Mouse (Mus musculus): ENCODE results near the gene Dusp2. TPM values are rescaled to one million over a fixed set of nuclear protein-coding genes. Genes with fewer than 3 reads are reported as not detected.

Gene Dusp2
- total and polyA plus RNA-seq, 2 experiments from 2014 or later: 10.8 to 23.0 TPM

- DNase-seq (ENCODE audit: low spot score): no peak
- Histone ChIP-seq H3K9ac (replicated peaks; ENCODE audit: low read length, poor library complexity, severe bottlenecking) (no peak overlapping the region), H3K27me3 (ENCODE audit: insufficient read depth, low read length) (no peaks in the 10 kb centered on the region; the same call in 1 of the 2 replicates), H3K27ac (ENCODE audit: low read depth, low read length) (no peak overlapping the region), H3K4me3 (ENCODE audit: low read depth, low read length) (no peak overlapping the region), H3K9me3 (ENCODE audit: low read length) (no peaks in the 10 kb centered on the region), H3K4me1 (ENCODE audit: insufficient read depth, low read length) (no peaks in the 10 kb centered on the region), H3K36me3 (ENCODE audit: insufficient read depth, low read length) (no peaks in the 10 kb centered on the region), H3K4me2 (ENCODE audit: low read depth, low read length, poor library complexity, severe bottlenecking) (no peak overlapping the region)
- TF ChIP-seq CTCF (IDR thresholded peaks at IDR 0.05): no peak
- ATAC-seq (ENCODE audit: low FRiP score): no peak
- 79% methylated on average over 13 of the region's 13 CpGs for WGBS
Observed at GRCm38 (mm10) chr2:127347147-127347985, 11.4 kb downstream of the Dusp2 start.

DNA sequence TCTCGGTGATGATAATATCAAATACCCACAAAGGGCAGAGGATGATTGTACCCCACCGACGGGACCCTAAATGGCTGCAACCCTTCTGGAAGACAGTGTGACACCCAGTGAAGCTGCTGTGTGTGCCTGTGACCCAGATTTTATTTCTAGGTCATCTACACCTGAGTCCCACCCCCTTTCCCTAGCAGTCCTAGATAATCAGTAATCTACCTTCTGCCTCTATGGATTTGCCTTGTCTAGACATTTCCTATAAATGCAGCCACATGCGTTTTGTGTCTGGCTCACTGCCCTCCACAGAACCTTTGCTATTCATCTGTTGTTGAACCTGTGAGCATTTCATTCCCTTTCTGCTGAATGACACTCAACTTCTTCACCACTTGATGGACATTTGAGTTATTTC lies 17.9 kb downstream of the Dusp2 start:
- Histone ChIP-seq H3K9me3 (ENCODE audit: low read length) (no peaks in the 10 kb centered on the region), H3K4me1 (ENCODE audit: insufficient read depth, low read length) (no peaks in the 10 kb centered on the region), H3K9ac (replicated peaks; ENCODE audit: low read length, poor library complexity, severe bottlenecking) (no peak overlapping the region), H3K27ac (ENCODE audit: low read depth, low read length) (no peak overlapping the region), H3K27me3 (ENCODE audit: insufficient read depth, low read length) (no peaks in the 10 kb centered on the region), H3K36me3 (ENCODE audit: insufficient read depth, low read length) (no peaks in the 10 kb centered on the region), H3K4me2 (ENCODE audit: low read depth, low read length, poor library complexity, severe bottlenecking) (no peak overlapping the region), H3K4me3 (ENCODE audit: low read depth, low read length) (no peak overlapping the region)
- no peak for TF ChIP-seq CTCF (IDR thresholded peaks at IDR 0.05)
- WGBS: 88% methylated on average over 4 of the region's 4 CpGs
- no peak for ATAC-seq (ENCODE audit: low FRiP score)
- no peak for DNase-seq (ENCODE audit: low spot score)

GRCm38 (mm10) chr2:127362459-127363281 lies 26.7 kb downstream of the Dusp2 start, which contains the start of gene Adra2b:
Gene Adra2b (plus strand): TSS chr2:127363208.
- H3K9ac ChIP-seq (replicated peaks; ENCODE audit: low read length, poor library complexity, severe bottlenecking): peak within 1 kb of the TSS; percentile 33; the same call in 1 of the 2 replicates
- H3K4me2 ChIP-seq (ENCODE audit: low read depth, low read length, poor library complexity, severe bottlenecking): peak within 1 kb of the TSS; percentile 72
- under 1% methylated on average over 43 of the region's 49 CpGs for WGBS
- peak; percentile 87 for DNase-seq (ENCODE audit: low spot score)
- H3K27ac ChIP-seq (ENCODE audit: low read depth, low read length): no peak within 1 kb of the TSS
- TF ChIP-seq CTCF (IDR thresholded peaks at IDR 0.05): peak; percentile 86
- peaks cover 57% of the 10 kb centered on the region for H3K27me3 ChIP-seq (ENCODE audit: insufficient read depth, low read length)
- peak within 1 kb of the TSS; percentile 39 for H3K4me3 ChIP-seq (ENCODE audit: low read depth, low read length)
- no peaks in the 10 kb centered on the region for H3K9me3 ChIP-seq (ENCODE audit: low read length)
- peaks cover 8% of the 10 kb centered on the region; the same call in 1 of the 2 replicates for H3K4me1 ChIP-seq (ENCODE audit: insufficient read depth, low read length)
- H3K36me3 ChIP-seq (ENCODE audit: insufficient read depth, low read length): no peaks in the 10 kb centered on the region
- ATAC-seq (ENCODE audit: low FRiP score): peak; percentile 78

DNA sequence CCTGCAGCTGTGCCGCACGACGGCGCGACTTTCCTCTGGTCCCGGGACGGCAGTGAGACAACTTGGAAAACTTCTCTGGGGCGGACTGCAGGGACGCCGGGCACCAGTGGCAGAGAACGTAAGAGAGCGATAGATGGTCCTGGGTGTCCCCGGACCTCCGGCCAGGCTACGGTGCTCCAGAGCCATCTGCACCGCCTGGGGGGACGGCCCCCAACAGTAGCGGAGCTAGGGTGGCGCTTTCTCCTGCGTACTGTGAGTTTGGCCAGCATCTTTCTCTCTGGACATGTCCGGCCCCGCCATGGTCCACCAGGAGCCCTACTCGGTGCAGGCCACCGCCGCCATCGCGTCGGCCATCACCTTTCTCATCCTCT lies 27.3 kb downstream of the Dusp2 start:
- Histone ChIP-seq H3K9ac (replicated peaks; ENCODE audit: low read length, poor library complexity, severe bottlenecking) (peak overlapping the region; percentile 29; the same call in 1 of the 2 replicates), H3K27ac (ENCODE audit: low read depth, low read length) (no peak overlapping the region), H3K4me1 (ENCODE audit: insufficient read depth, low read length) (peaks cover 8% of the 10 kb centered on the region; the same call in 1 of the 2 replicates), H3K9me3 (ENCODE audit: low read length) (no peaks in the 10 kb centered on the region), H3K27me3 (ENCODE audit: insufficient read depth, low read length) (peaks cover 57% of the 10 kb centered on the region), H3K4me3 (ENCODE audit: low read depth, low read length) (peak overlapping the region; percentile 39), H3K36me3 (ENCODE audit: insufficient read depth, low read length) (no peaks in the 10 kb centered on the region), H3K4me2 (ENCODE audit: low read depth, low read length, poor library complexity, severe bottlenecking) (peak overlapping the region; percentile 72)
- ATAC-seq (ENCODE audit: low FRiP score) (no peak), DNase-seq (ENCODE audit: low spot score) (no peak)
- no peak for TF ChIP-seq CTCF (IDR thresholded peaks at IDR 0.05)
- WGBS: 1% methylated on average over 28 of the region's 28 CpGs

- no peak overlapping the region for H3K9ac ChIP-seq (replicated peaks; ENCODE audit: low read length, poor library complexity, severe bottlenecking)
- ATAC-seq (ENCODE audit: low FRiP score) (no peak), DNase-seq (ENCODE audit: low spot score) (peak; percentile 22)
- no peak overlapping the region for H3K27ac ChIP-seq (ENCODE audit: low read depth, low read length)
- peaks cover 57% of the 10 kb centered on the region for H3K27me3 ChIP-seq (ENCODE audit: insufficient read depth, low read length)
- peak overlapping the region; percentile 39 for H3K4me3 ChIP-seq (ENCODE audit: low read depth, low read length)
- H3K4me2 ChIP-seq (ENCODE audit: low read depth, low read length, poor library complexity, severe bottlenecking): peak overlapping the region; percentile 72
- peaks cover 8% of the 10 kb centered on the region; the same call in 1 of the 2 replicates for H3K4me1 ChIP-seq (ENCODE audit: insufficient read depth, low read length)
- no peaks in the 10 kb centered on the region for H3K36me3 ChIP-seq (ENCODE audit: insufficient read depth, low read length)
- H3K9me3 ChIP-seq (ENCODE audit: low read length): no peaks in the 10 kb centered on the region
- 4% methylated on average over 20 of the region's 20 CpGs for whole genome bisulfite sequencing
- no peak for TF ChIP-seq CTCF (IDR thresholded peaks at IDR 0.05)
Observed at GRCm38 (mm10) chr2:127363696-127364095, 27.7 kb downstream of the Dusp2 start.

All from midbrain, postnatal 0 days (tissue).